Mouse (Mus musculus): ENCODE results near the gene Pdia2.
"Not testable (repeated sequence)": the region's sequence is repeated elsewhere in the genome, so short reads cannot be mapped to it uniquely, and the experiment has no call there.

DNA sequence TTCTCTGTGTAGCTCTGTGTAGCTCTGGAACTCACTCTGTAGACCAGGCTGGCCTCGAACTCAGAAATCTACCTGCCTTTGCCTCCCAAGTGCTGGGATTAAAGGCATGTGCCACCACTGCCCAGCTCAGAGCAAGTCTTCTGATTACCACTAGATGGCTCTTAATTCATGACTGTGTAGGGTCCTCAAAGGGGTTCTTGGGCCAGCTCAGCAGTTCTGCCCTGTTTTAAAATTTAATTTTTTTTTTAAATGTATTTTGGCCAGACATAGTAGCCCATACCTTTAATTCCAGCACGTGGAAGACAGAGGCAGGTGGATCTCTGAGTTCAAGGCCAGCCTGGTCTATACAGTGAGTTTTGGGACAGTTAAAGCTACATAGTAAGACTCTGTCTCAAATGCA, 23.6 kb downstream of the Pdia2 start:
- TF ChIP-seq CTCF (IDR thresholded peaks at IDR 0.05; ENCODE audit: low read depth, low read length); POLR2A (IDR thresholded peaks at IDR 0.05; ENCODE audit: extremely low read depth, insufficient read depth, low read length): not testable (repeated sequence)

Measured in liver, adult 2 months (tissue).